In genomic region chr7:130266166-130266490, GRCm38 (mm10) we compare ENCODE assay signal across 8 mouse cellular contexts.
DNase-seq lines count a peak whose midpoint lies in the region; ATAC-seq lines count a peak whose summit lies in the region.

No protein-coding gene starts in this region.

- H3K4me2 ChIP-seq in forebrain, embryonic 11.5 days (ENCODE audit: low read depth, low read length, severe bottlenecking) = peak overlapping the region; percentile 57
- H3K4me2 ChIP-seq in heart, embryonic 15.5 days = peak overlapping the region; percentile 97
- peak overlapping the region; percentile 83 for H3K4me2 ChIP-seq in kidney, embryonic 16.5 days (replicated peaks; ENCODE audit: low read depth, low read length)
- peak overlapping the region; percentile 79 for H3K4me2 ChIP-seq in lung, embryonic 16.5 days (ENCODE audit: low read depth, low read length)

- peak; percentile 67 for DNase-seq in 3T3-L1 (ENCODE audit: low read depth, low spot score)
- DNase-seq in adrenal gland, postnatal 25 days = peak; percentile 92
- DNase-seq in forebrain, embryonic 11.5 days (ENCODE audit: low spot score) = peak; percentile 94
- DNase-seq in ovary, postnatal 36 days (ENCODE audit: low spot score) = peak; percentile 92
- peak; percentile 80 to 88 for DNase-seq in urinary bladder, postnatal 36 days (ENCODE audit: low spot score in 2 of 2)

- H3K27ac ChIP-seq in forebrain, embryonic 11.5 days (ENCODE audit: low read depth, low read length) = peak overlapping the region; percentile 88
- H3K27ac ChIP-seq in heart, embryonic 15.5 days = peak overlapping the region; percentile 79
- H3K27ac ChIP-seq in kidney, embryonic 16.5 days (ENCODE audit: low read length) = peak overlapping the region; percentile 95
- peak overlapping the region; percentile 91 for H3K27ac ChIP-seq in lung, embryonic 16.5 days (ENCODE audit: low read length)

- H3K4me3 ChIP-seq in forebrain, embryonic 11.5 days (ENCODE audit: low read depth, low read length) = peak overlapping the region; percentile 54
- H3K4me3 ChIP-seq in heart, embryonic 15.5 days = peak overlapping the region; percentile 78
- H3K4me3 ChIP-seq in kidney, embryonic 16.5 days (ENCODE audit: low read length) = peak overlapping the region; percentile 92
- H3K4me3 ChIP-seq in lung, embryonic 16.5 days (ENCODE audit: low read length) = peak overlapping the region; percentile 87

- H3K9me3 ChIP-seq in forebrain, embryonic 11.5 days (ENCODE audit: control insufficient read depth, low read length) = no peaks in the 10 kb centered on the region
- no peaks in the 10 kb centered on the region for H3K9me3 ChIP-seq in heart, embryonic 15.5 days (replicated peaks)
- no peaks in the 10 kb centered on the region for H3K9me3 ChIP-seq in kidney, embryonic 16.5 days (ENCODE audit: low read length)
- H3K9me3 ChIP-seq in lung, embryonic 16.5 days (ENCODE audit: control insufficient read depth, low read length) = no peaks in the 10 kb centered on the region

- H3K4me1 ChIP-seq in forebrain, embryonic 11.5 days (replicated peaks; ENCODE audit: control insufficient read depth, insufficient read depth, low read length) = peaks cover 51% of the 10 kb centered on the region
- peaks cover 31% of the 10 kb centered on the region for H3K4me1 ChIP-seq in heart, embryonic 15.5 days (replicated peaks)
- H3K4me1 ChIP-seq in kidney, embryonic 16.5 days (ENCODE audit: insufficient read depth, low read length) = peaks cover 45% of the 10 kb centered on the region
- peaks cover 8% of the 10 kb centered on the region for H3K4me1 ChIP-seq in lung, embryonic 16.5 days (replicated peaks; ENCODE audit: control insufficient read depth, insufficient read depth, low read length)

- WGBS in forebrain, embryonic 11.5 days = under 1% methylated on average over 52 of the region's 52 CpGs
- under 1% methylated on average over 47 of the region's 52 CpGs for WGBS in heart, embryonic 15.5 days
- 0% methylated on average over 26 of the region's 52 CpGs for WGBS in kidney, embryonic 16.5 days
- 0% methylated on average over 33 of the region's 52 CpGs for WGBS in lung, embryonic 16.5 days

- H3K27me3 ChIP-seq in forebrain, embryonic 11.5 days (ENCODE audit: control insufficient read depth, insufficient read depth, low read length) = peaks cover 5% of the 10 kb centered on the region
- H3K27me3 ChIP-seq in heart, embryonic 15.5 days = peaks cover 10% of the 10 kb centered on the region; the same call in 1 of the 2 replicates
- no peaks in the 10 kb centered on the region for H3K27me3 ChIP-seq in kidney, embryonic 16.5 days (ENCODE audit: insufficient read depth, low read length)
- no peaks in the 10 kb centered on the region for H3K27me3 ChIP-seq in lung, embryonic 16.5 days (ENCODE audit: control insufficient read depth, insufficient read depth, low read depth, low read length)

- peak overlapping the region; percentile 91 for H3K9ac ChIP-seq in forebrain, embryonic 11.5 days (ENCODE audit: low read length)
- peak overlapping the region; percentile 70 for H3K9ac ChIP-seq in heart, embryonic 15.5 days
- peak overlapping the region; percentile 75 for H3K9ac ChIP-seq in kidney, embryonic 16.5 days (replicated peaks; ENCODE audit: low read length)
- peak overlapping the region; percentile 91 for H3K9ac ChIP-seq in lung, embryonic 16.5 days (ENCODE audit: low read length)

- peak; percentile 70 for ATAC-seq in forebrain, embryonic 11.5 days (replicated peaks; ENCODE audit: low FRiP score)
- peak; percentile 92 for ATAC-seq in heart, embryonic 15.5 days (replicated peaks; ENCODE audit: insufficient number of reproducible peaks, insufficient read depth, low FRiP score, low read depth)
- peak; percentile 91 for ATAC-seq in kidney, embryonic 16.5 days (ENCODE audit: low FRiP score, low TSS enrichment)
- peak; percentile 93 for ATAC-seq in lung, embryonic 16.5 days (ENCODE audit: low read depth)

- H3K36me3 ChIP-seq in forebrain, embryonic 11.5 days (ENCODE audit: control insufficient read depth, insufficient read depth, low read length) = no peaks in the 10 kb centered on the region; the same call in 1 of the 2 replicates
- no peaks in the 10 kb centered on the region for H3K36me3 ChIP-seq in heart, embryonic 15.5 days
- H3K36me3 ChIP-seq in kidney, embryonic 16.5 days (ENCODE audit: insufficient read depth, low read length) = no peaks in the 10 kb centered on the region; the same call in 1 of the 2 replicates
- H3K36me3 ChIP-seq in lung, embryonic 16.5 days (ENCODE audit: control insufficient read depth, insufficient read depth, low read length) = 0 out of 2 replicates have a peak, but pooled peaks cover 2% of the 10 kb centered on the region

Comparison
In these comparisons a context has a peak if more than half of its experiments do, and no peak if none do; other contexts are left out.
1. Peak in every context shown above with its lines: DNase-seq, ATAC-seq, H3K4me3 ChIP-seq and H3K27ac ChIP-seq.